Mouse (Mus musculus) C2C12 (cell line): ENCODE data around the gene Agrp. TPM values are rescaled to one million over a fixed set of nuclear protein-coding genes. Genes with fewer than 3 reads are reported as not detected.

Experiments
- H3K27me3 ChIP-seq: one replicate; pipeline ENCODE4 v1.6.1; 2011; ENCODE audit not compliant: control insufficient read depth, insufficient read depth, insufficient read length
- H3K36me3 ChIP-seq: one replicate; pipeline ENCODE4 v1.6.1; 2011; ENCODE audit not compliant: control insufficient read depth, insufficient read depth
- H3K4me3 ChIP-seq: one replicate; pipeline ENCODE4 v1.5.1; 2011; ENCODE audit warnings: mild to moderate bottlenecking, control low read depth; ENCODE audit not compliant: poor library complexity, insufficient read depth, severe bottlenecking
- H3K79me2 ChIP-seq: one replicate; pipeline ENCODE4 v1.6.1; 2011; ENCODE audit not compliant: control insufficient read depth, insufficient read depth
- H3K79me3 ChIP-seq: one replicate; pipeline ENCODE4 v1.6.1; 2011; ENCODE audit warnings: low read depth, control low read depth
- H3ac ChIP-seq: one replicate; pipeline ENCODE3; 2011; ENCODE audit warnings: low read depth; ENCODE audit not compliant: control insufficient read depth, insufficient read length
- CEBPB ChIP-seq: IDR thresholded peaks from one replicate; pipeline ENCODE4 v1.6.1; 2011; ENCODE audit warnings: low read depth, mild to moderate bottlenecking, control low read depth, moderate library complexity
- CTCF ChIP-seq: IDR thresholded peaks from one replicate; pipeline ENCODE4 v1.5.1; 2011; ENCODE audit not compliant: control insufficient read depth, insufficient read depth, insufficient read length
- FOSL1 ChIP-seq: IDR thresholded peaks from one replicate; pipeline ENCODE4 v1.8.0; 2011; ENCODE audit warnings: mild to moderate bottlenecking, low read length; ENCODE audit not compliant: poor library complexity, insufficient read depth, severe bottlenecking
- MAX ChIP-seq: IDR thresholded peaks from one replicate; pipeline ENCODE4 v1.6.1; 2011; ENCODE audit warnings: mild to moderate bottlenecking, control low read depth
- MYOD1 ChIP-seq: IDR thresholded peaks from one replicate; pipeline ENCODE4 v1.6.1; 2011; ENCODE audit warnings: low read depth; ENCODE audit not compliant: control insufficient read depth, insufficient read length
- MYOG ChIP-seq: IDR thresholded peaks from one replicate; pipeline ENCODE4 v1.6.1; 2011; ENCODE audit not compliant: control insufficient read depth, insufficient read length; ENCODE audit errors: extremely low read depth
- USF1 ChIP-seq: IDR thresholded peaks from one replicate; pipeline ENCODE4 v1.6.1; 2011; ENCODE audit warnings: low read depth, mild to moderate bottlenecking, control low read depth, moderate library complexity
- polyA plus RNA-seq: library from polyadenylated mRNA; unstranded; fragments of >200 nt; fragmentation: generic; extraction: Trizol; gene quantifications from one replicate; pipeline ENCODE4 v1.2.1, GENCODE M21; 2012; ENCODE audit warnings: missing spikeins

Gene Agrp
- polyA plus RNA-seq, 1 experiment = 0.18 TPM

- Histone ChIP-seq H3K79me3 (peaks cover 23% of the 10 kb centered on the region), H3K36me3 (peaks cover 32% of the 10 kb centered on the region), H3K4me3 (no peak overlapping the region), H3K79me2 (peaks cover 39% of the 10 kb centered on the region), H3K27me3 (no peaks in the 10 kb centered on the region), H3ac (no peak overlapping the region)
- TF ChIP-seq CTCF (no peak), MYOD1 (no peak), CEBPB (no peak), USF1 (no peak), MYOG (no peak), MAX (no peak), FOSL1 (no peak)
Observed at GRCm38 (mm10) chr8:105613830-105614511, 23.2 kb downstream of the Agrp start.

DNA sequence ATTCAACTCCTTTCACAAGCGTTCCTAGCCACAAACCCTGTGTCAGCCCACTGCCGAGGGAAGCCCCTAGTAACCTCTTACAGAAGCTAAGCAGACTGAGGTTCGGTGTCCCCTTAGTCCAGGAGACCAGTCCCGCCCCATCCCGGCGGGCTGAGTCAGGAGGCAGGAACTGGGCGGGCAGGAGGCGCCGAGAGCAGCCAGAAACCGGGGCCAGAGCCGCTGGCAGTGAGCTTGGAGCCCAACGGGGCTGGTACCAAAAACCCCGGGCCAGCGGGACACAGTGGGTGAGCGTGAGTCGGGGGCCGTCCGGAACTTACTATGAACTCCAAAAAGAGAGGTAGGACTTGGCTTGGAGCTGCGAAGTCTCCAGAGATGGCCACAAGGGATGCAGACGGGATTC is 24.2 kb downstream of the Agrp start:
- no peak overlapping the region for H3K4me3 ChIP-seq
- no peak for TF ChIP-seq USF1
- TF ChIP-seq MYOG = no peak
- TF ChIP-seq FOSL1 = no peak
- no peak for TF ChIP-seq CEBPB
- TF ChIP-seq CTCF = no peak
- TF ChIP-seq MYOD1 = no peak
- TF ChIP-seq MAX = no peak
- H3K79me2 ChIP-seq = peaks cover 49% of the 10 kb centered on the region
- no peaks in the 10 kb centered on the region for H3K27me3 ChIP-seq
- H3K79me3 ChIP-seq = peaks cover 28% of the 10 kb centered on the region
- H3K36me3 ChIP-seq = peaks cover 32% of the 10 kb centered on the region
- H3ac ChIP-seq = no peak overlapping the region

- Histone ChIP-seq H3K36me3 (peaks cover 20% of the 10 kb centered on the region), H3K4me3 (no peak overlapping the region), H3K79me2 (peaks cover 61% of the 10 kb centered on the region), H3K79me3 (peaks cover 38% of the 10 kb centered on the region), H3ac (no peak overlapping the region), H3K27me3 (no peaks in the 10 kb centered on the region)
- TF ChIP-seq USF1 = no peak
- TF ChIP-seq MAX = no peak
- no peak for TF ChIP-seq MYOG
- no peak for TF ChIP-seq MYOD1
- no peak for TF ChIP-seq CTCF
- TF ChIP-seq FOSL1 = no peak
- TF ChIP-seq CEBPB = no peak
Observed at GRCm38 (mm10) chr8:105611836-105612235, 25.4 kb downstream of the Agrp start.

GRCm38 (mm10) chr8:105609771-105610170 is 27.4 kb downstream of the Agrp start:
- peaks cover 2% of the 10 kb centered on the region for H3K36me3 ChIP-seq
- peaks cover 43% of the 10 kb centered on the region for H3K79me3 ChIP-seq
- TF ChIP-seq MYOD1 = no peak
- no peak for TF ChIP-seq CTCF
- peaks cover 76% of the 10 kb centered on the region for H3K79me2 ChIP-seq
- no peak overlapping the region for H3K4me3 ChIP-seq
- H3ac ChIP-seq = no peak overlapping the region
- no peaks in the 10 kb centered on the region for H3K27me3 ChIP-seq

DNA sequence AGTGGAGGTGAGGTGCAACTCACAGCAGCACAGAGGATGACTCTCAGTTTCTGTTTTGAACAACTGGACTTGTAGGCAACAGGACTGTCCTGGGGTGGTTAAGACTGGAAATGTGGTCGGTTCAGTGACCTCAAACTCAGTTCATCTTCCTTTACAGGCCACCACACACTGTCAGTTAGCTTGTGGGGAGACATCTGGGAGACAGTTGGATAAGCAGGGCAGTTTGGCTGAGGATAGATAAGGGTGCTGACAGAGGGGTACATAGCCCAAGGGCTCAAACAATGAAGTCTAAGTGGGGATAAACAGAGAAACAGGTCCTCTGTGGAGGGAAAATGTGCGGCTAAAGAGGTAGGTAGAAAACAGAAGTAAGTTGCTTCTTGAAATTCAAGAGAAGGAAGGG is 27.8 kb downstream of the Agrp start:
- peaks cover 76% of the 10 kb centered on the region for H3K79me2 ChIP-seq

More for the DNA sequence above, 27.8 kb downstream of the Agrp start:
- Histone ChIP-seq H3ac (no peak overlapping the region), H3K27me3 (no peaks in the 10 kb centered on the region), H3K36me3 (no peaks in the 10 kb centered on the region), H3K4me3 (no peak overlapping the region), H3K79me3 (peaks cover 43% of the 10 kb centered on the region)
- TF ChIP-seq USF1 (no peak), FOSL1 (no peak), CEBPB (no peak), MYOG (no peak), CTCF (no peak), MYOD1 (no peak), MAX (no peak)
